Mouse (Mus musculus): ENCODE measurements around the gene Pip4k2a. TPM values are rescaled to one million over a fixed set of nuclear protein-coding genes. Genes with fewer than 3 reads are reported as not detected.

Gene Pip4k2a
- polyA plus RNA-seq, 1 experiment, result not detected

GRCm38 (mm10) chr2:18940693-18941270 lies 57.1 kb downstream of the Pip4k2a start:
- 91% methylated on average over 12 of the region's 12 CpGs for WGBS
- H3K4me3 ChIP-seq (ENCODE audit: insufficient read depth, low read depth, low read length), result no peak overlapping the region
- TF ChIP-seq CTCF (IDR thresholded peaks at IDR 0.05; ENCODE audit: insufficient read depth, low read depth, low read length) (no peak), POLR2A (IDR thresholded peaks at IDR 0.05; ENCODE audit: insufficient read depth, low read depth, low read length) (no peak)
- H3K4me1 ChIP-seq (ENCODE audit: control insufficient read depth, insufficient read depth, low read length), result peaks cover 13% of the 10 kb centered on the region
- H3K27ac ChIP-seq (ENCODE audit: insufficient read depth, low read depth, low read length), result no peak overlapping the region

- H3K27ac ChIP-seq (ENCODE audit: insufficient read depth, low read depth, low read length), result no peak overlapping the region
- TF ChIP-seq POLR2A (IDR thresholded peaks at IDR 0.05; ENCODE audit: insufficient read depth, low read depth, low read length), result no peak
- TF ChIP-seq CTCF (IDR thresholded peaks at IDR 0.05; ENCODE audit: insufficient read depth, low read depth, low read length), result no peak
- 73% methylated on average over 8 of the region's 8 CpGs for WGBS
- H3K4me1 ChIP-seq (ENCODE audit: control insufficient read depth, insufficient read depth, low read length), result peaks cover 16% of the 10 kb centered on the region
- no peak overlapping the region for H3K4me3 ChIP-seq (ENCODE audit: insufficient read depth, low read depth, low read length)
Measured at GRCm38 (mm10) chr2:18938923-18939329, 59.0 kb downstream of the Pip4k2a start.

GRCm38 (mm10) chr2:18938232-18938631 lies 59.7 kb downstream of the Pip4k2a start:
- H3K4me3 ChIP-seq (ENCODE audit: insufficient read depth, low read depth, low read length), result no peak overlapping the region
- 86% methylated on average over 1 of the region's 1 CpGs for WGBS
- no peak overlapping the region for H3K27ac ChIP-seq (ENCODE audit: insufficient read depth, low read depth, low read length)
- peaks cover 13% of the 10 kb centered on the region for H3K4me1 ChIP-seq (ENCODE audit: control insufficient read depth, insufficient read depth, low read length)
- TF ChIP-seq POLR2A (IDR thresholded peaks at IDR 0.05; ENCODE audit: insufficient read depth, low read depth, low read length) (no peak), CTCF (IDR thresholded peaks at IDR 0.05; ENCODE audit: insufficient read depth, low read depth, low read length) (no peak)

GRCm38 (mm10) chr2:18937611-18938010 lies 60.3 kb downstream of the Pip4k2a start:
- no peak overlapping the region for H3K27ac ChIP-seq (ENCODE audit: insufficient read depth, low read depth, low read length)
- 55% methylated on average over 2 of the region's 2 CpGs for WGBS

GRCm38 (mm10) chr2:18936446-18936845 lies 61.5 kb downstream of the Pip4k2a start:
- no peak overlapping the region for H3K4me3 ChIP-seq (ENCODE audit: insufficient read depth, low read depth, low read length)
- H3K27ac ChIP-seq (ENCODE audit: insufficient read depth, low read depth, low read length), result no peak overlapping the region
- H3K4me1 ChIP-seq (ENCODE audit: control insufficient read depth, insufficient read depth, low read length), result peaks cover 13% of the 10 kb centered on the region
- TF ChIP-seq POLR2A (IDR thresholded peaks at IDR 0.05; ENCODE audit: insufficient read depth, low read depth, low read length) (no peak), CTCF (IDR thresholded peaks at IDR 0.05; ENCODE audit: insufficient read depth, low read depth, low read length) (no peak)
- WGBS, result 93% methylated on average over 7 of the region's 7 CpGs

More at GRCm38 (mm10) chr2:18937611-18938010, 60.3 kb downstream of the Pip4k2a start:
- Histone ChIP-seq H3K4me1 (ENCODE audit: control insufficient read depth, insufficient read depth, low read length) (peaks cover 13% of the 10 kb centered on the region), H3K4me3 (ENCODE audit: insufficient read depth, low read depth, low read length) (no peak overlapping the region)
- TF ChIP-seq POLR2A (IDR thresholded peaks at IDR 0.05; ENCODE audit: insufficient read depth, low read depth, low read length) (no peak), CTCF (IDR thresholded peaks at IDR 0.05; ENCODE audit: insufficient read depth, low read depth, low read length) (no peak)

GRCm38 (mm10) chr2:18935581-18936027 lies 62.3 kb downstream of the Pip4k2a start:
- 0 out of 2 replicates have a peak, but pooled peaks cover 6% of the 10 kb centered on the region for H3K4me1 ChIP-seq (ENCODE audit: control insufficient read depth, insufficient read depth, low read length)
- H3K4me3 ChIP-seq (ENCODE audit: insufficient read depth, low read depth, low read length), result no peak overlapping the region
- no peak overlapping the region for H3K27ac ChIP-seq (ENCODE audit: insufficient read depth, low read depth, low read length)
- TF ChIP-seq CTCF (IDR thresholded peaks at IDR 0.05; ENCODE audit: insufficient read depth, low read depth, low read length), result no peak
- no peak for TF ChIP-seq POLR2A (IDR thresholded peaks at IDR 0.05; ENCODE audit: insufficient read depth, low read depth, low read length)
- WGBS, result 94% methylated on average over 2 of the region's 2 CpGs

GRCm38 (mm10) chr2:18934131-18934530 lies 63.8 kb downstream of the Pip4k2a start:
- WGBS, result 98% methylated on average over 9 of the region's 9 CpGs
- TF ChIP-seq POLR2A (IDR thresholded peaks at IDR 0.05; ENCODE audit: insufficient read depth, low read depth, low read length), result no peak
- TF ChIP-seq CTCF (IDR thresholded peaks at IDR 0.05; ENCODE audit: insufficient read depth, low read depth, low read length), result no peak

GRCm38 (mm10) chr2:18933418-18933817 lies 64.5 kb downstream of the Pip4k2a start:
- H3K4me3 ChIP-seq (ENCODE audit: insufficient read depth, low read depth, low read length), result no peak overlapping the region
- 0 out of 2 replicates have a peak, but pooled peaks cover 6% of the 10 kb centered on the region for H3K4me1 ChIP-seq (ENCODE audit: control insufficient read depth, insufficient read depth, low read length)
- 68% methylated on average over 7 of the region's 7 CpGs for WGBS
- H3K27ac ChIP-seq (ENCODE audit: insufficient read depth, low read depth, low read length), result no peak overlapping the region
- no peak for TF ChIP-seq POLR2A (IDR thresholded peaks at IDR 0.05; ENCODE audit: insufficient read depth, low read depth, low read length)
- TF ChIP-seq CTCF (IDR thresholded peaks at IDR 0.05; ENCODE audit: insufficient read depth, low read depth, low read length), result no peak

More at GRCm38 (mm10) chr2:18934131-18934530, 63.8 kb downstream of the Pip4k2a start:
- H3K4me3 ChIP-seq (ENCODE audit: insufficient read depth, low read depth, low read length), result no peak overlapping the region
- H3K27ac ChIP-seq (ENCODE audit: insufficient read depth, low read depth, low read length), result no peak overlapping the region
- H3K4me1 ChIP-seq (ENCODE audit: control insufficient read depth, insufficient read depth, low read length), result 0 out of 2 replicates have a peak, but pooled peaks cover 6% of the 10 kb centered on the region

GRCm38 (mm10) chr2:18930318-18931060 lies 67.4 kb downstream of the Pip4k2a start:
- Histone ChIP-seq H3K4me3 (ENCODE audit: insufficient read depth, low read depth, low read length) (no peak overlapping the region), H3K27ac (ENCODE audit: insufficient read depth, low read depth, low read length) (no peak overlapping the region), H3K4me1 (ENCODE audit: control insufficient read depth, insufficient read depth, low read length) (peaks cover 8% of the 10 kb centered on the region)
- 84% methylated on average over 13 of the region's 13 CpGs for WGBS
- TF ChIP-seq CTCF (IDR thresholded peaks at IDR 0.05; ENCODE audit: insufficient read depth, low read depth, low read length) (no peak), POLR2A (IDR thresholded peaks at IDR 0.05; ENCODE audit: insufficient read depth, low read depth, low read length) (no peak)
